Mouse (Mus musculus) limb, embryonic 12.5 days (tissue): ENCODE data around the gene Zc3hav1. TPM values are rescaled to one million over a fixed set of nuclear protein-coding genes. Genes with fewer than 3 reads are reported as not detected.

Experiments used
- ATAC-seq: fragments of 200-750 bp; cut with Nextera tagmentation; 2 replicates; pipeline ENCODE4 v1.8.0; 2017; ENCODE audit warnings: low read depth, moderate TSS enrichment; ENCODE audit not compliant: insufficient number of reproducible peaks, insufficient read depth, low FRiP score, low TSS enrichment
- H3K27ac ChIP-seq: fragments of 300-500 bp; sonication (generic); 2 replicates; pipeline ENCODE4 v1.5.1; 2016; ENCODE audit warnings: mild to moderate bottlenecking, moderate library complexity
- H3K27me3 ChIP-seq: fragments of 300-500 bp; sonication (generic); 2 replicates; pipeline ENCODE4 v1.6.1; 2016; ENCODE audit warnings: mild to moderate bottlenecking, moderate library complexity
- H3K36me3 ChIP-seq: fragments of 300-500 bp; sonication (generic); 2 replicates; pipeline ENCODE4 v1.6.1; 2016; ENCODE audit warnings: mild to moderate bottlenecking, moderate library complexity
- H3K4me1 ChIP-seq: fragments of 300-500 bp; sonication (generic); replicated peaks from 2 replicates; pipeline ENCODE4 v1.6.1; 2016
- H3K4me2 ChIP-seq: fragments of 300-500 bp; sonication (generic); 2 replicates; pipeline ENCODE4 v1.6.1; 2016; ENCODE audit warnings: mild to moderate bottlenecking, moderate library complexity
- H3K4me3 ChIP-seq: fragments of 300-500 bp; sonication (generic); replicated peaks from 2 replicates; pipeline ENCODE4 v1.5.1; 2016; ENCODE audit warnings: mild to moderate bottlenecking
- H3K9ac ChIP-seq: fragments of 300-500 bp; sonication (generic); replicated peaks from 2 replicates; pipeline ENCODE4 v1.6.1; 2016; ENCODE audit warnings: mild to moderate bottlenecking, moderate library complexity
- H3K9me3 ChIP-seq: fragments of 300-500 bp; sonication (generic); 2 replicates; pipeline ENCODE4 v1.6.1; 2016; ENCODE audit warnings: mild to moderate bottlenecking, moderate library complexity
- WGBS: fragments of 180-500 bp; shearing (Covaris S2); methylation state at CpG from one replicate; pipeline ENCODE4 v1.1.7; 2016; 5-methylcytosine and 5-hydroxymethylcytosine counted together
- polyA plus RNA-seq: library from polyadenylated mRNA; unstranded; fragments of >200 nt; fragmentation: Nextera tagmentation; extraction: Ambion mirVana; gene quantifications from 2 replicates; pipeline ENCODE4 v1.2.1, GENCODE M21; 2016

Gene Zc3hav1
- polyA plus RNA-seq, result 2.1 and 2.5 TPM in 2 replicates

DNA sequence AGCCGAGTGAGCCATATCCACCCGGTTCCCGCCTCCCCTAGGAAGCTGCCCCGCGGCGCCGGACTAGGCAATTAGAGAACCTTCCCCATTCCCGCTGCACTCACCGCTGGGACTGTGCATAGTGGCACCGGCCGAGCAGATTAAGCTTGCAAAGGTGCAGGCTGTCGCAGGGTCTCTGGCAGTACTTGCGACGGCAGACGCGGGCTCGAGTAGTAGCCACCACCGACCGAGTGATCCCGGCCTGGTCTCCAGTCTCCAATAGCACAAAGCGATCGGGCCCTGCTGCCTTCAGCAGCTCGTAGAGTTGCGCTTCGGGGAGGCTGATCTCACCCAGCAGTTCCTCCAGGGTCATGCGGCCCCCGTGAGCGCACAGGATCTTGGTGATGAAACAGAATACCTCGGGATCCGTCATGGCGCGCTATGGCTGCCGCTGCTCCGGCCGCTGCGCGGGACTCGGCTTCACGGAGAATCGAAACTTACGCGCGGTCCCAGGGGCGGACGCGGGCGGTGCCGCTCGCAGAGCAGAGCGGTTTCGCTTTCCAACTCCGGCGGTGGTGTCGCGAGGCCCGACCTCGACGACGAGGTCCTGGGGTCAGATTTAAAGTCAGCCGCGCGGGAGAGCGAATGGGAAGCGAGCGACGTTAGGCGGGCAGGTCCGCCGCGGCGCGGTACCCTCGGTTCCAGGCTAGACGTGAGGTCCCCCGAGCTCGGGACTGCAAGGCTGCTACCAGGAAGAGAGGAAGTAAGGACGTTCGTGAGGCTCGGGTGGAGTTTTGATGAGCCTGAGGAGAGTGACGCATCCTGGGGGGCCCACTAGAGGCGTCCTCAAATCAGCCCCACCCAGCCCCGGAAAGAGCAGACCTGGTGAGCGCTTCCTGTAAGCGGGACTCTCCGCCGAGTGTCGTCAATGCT lies at the start of gene Zc3hav1:
Gene Zc3hav1, minus strand, starts transcription at position 793 of the 912 bp plus-strand sequence.
- peaks cover 68% of the 10 kb centered on the region for H3K27me3 ChIP-seq
- no peaks in the 10 kb centered on the region for H3K36me3 ChIP-seq
- no peaks in the 10 kb centered on the region for H3K9me3 ChIP-seq
- H3K9ac ChIP-seq, result peak within 1 kb of the TSS; percentile 56
- H3K4me2 ChIP-seq, result peak within 1 kb of the TSS; percentile 73
- H3K4me1 ChIP-seq, result 0 out of 2 replicates have a peak, but pooled peaks cover 9% of the 10 kb centered on the region
- H3K27ac ChIP-seq, result 0 out of 2 replicates have a peak within 1 kb of the TSS, but pooled peaks have one; percentile 17
- peak within 1 kb of the TSS; percentile 60 for H3K4me3 ChIP-seq
- ATAC-seq, result peak; percentile 72
- WGBS, result under 1% methylated on average over 87 of the region's 87 CpGs

DNA sequence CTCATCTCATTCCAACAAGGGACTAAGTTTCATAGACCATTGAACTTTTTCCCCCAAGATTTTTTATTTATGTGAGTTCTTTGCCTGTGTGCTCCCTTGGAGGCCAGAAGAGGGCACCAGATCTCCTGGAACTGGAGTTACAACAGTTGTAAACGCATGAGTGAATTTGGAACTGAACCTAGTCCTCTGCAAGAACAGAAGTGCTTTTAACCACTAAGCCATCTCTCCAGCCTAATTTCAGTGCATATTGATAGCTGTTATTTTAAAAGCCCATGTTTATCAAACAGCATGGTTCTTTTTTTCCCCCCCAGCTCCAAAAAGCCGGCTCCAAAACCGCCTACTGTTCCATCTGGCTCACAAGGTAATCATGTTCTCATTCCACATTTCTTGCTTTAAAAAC lies 35.3 kb upstream of the Zc3hav1 start:
- no peak overlapping the region for H3K27ac ChIP-seq
- no peaks in the 10 kb centered on the region for H3K27me3 ChIP-seq
- no peak for ATAC-seq
- H3K4me3 ChIP-seq, result no peak overlapping the region
- 79% methylated on average over 3 of the region's 3 CpGs for WGBS
- H3K4me1 ChIP-seq, result no peaks in the 10 kb centered on the region
- H3K36me3 ChIP-seq, result peaks cover 54% of the 10 kb centered on the region
- no peaks in the 10 kb centered on the region for H3K9me3 ChIP-seq
- H3K9ac ChIP-seq, result no peak overlapping the region
- H3K4me2 ChIP-seq, result no peak overlapping the region

DNA sequence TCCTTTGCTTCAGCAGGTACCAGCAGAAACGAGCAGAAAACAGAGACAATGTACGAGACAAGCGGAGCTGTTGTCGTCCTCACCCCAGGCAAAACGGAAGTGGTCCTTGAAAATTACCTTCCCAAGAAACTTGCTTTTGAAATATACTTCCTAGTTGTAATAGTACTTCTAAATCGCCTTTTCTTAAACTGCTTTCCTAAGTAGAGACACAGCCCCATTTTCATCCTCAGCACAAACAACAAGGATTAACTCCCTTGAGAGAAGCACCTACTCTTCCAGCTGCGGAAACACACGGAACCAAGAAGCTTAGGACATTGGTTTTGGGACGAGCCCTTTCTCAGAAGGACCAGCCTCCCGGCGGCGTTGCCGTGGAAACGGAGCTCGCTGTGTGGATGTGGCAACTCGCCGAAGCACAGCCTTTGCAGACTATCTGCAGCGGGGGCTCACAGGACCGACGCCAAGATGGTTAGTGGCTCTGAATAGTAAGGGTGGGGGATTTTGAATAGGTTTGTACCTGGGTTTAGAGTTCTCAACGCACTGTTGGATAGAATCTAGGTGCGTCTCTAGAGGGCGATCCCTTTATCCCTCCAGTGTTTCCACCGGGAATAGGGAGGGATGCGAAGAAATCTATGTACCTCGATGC lies 26.8 kb upstream of the Zc3hav1 start, which contains the start of gene Ttc26:
Gene Ttc26, plus strand, starts transcription at position 341 of the 643 bp plus-strand sequence.
- Histone ChIP-seq H3K27me3 (no peaks in the 10 kb centered on the region), H3K27ac (no peak within 1 kb of the TSS)
- under 1% methylated on average over 26 of the region's 26 CpGs for WGBS

DNA sequence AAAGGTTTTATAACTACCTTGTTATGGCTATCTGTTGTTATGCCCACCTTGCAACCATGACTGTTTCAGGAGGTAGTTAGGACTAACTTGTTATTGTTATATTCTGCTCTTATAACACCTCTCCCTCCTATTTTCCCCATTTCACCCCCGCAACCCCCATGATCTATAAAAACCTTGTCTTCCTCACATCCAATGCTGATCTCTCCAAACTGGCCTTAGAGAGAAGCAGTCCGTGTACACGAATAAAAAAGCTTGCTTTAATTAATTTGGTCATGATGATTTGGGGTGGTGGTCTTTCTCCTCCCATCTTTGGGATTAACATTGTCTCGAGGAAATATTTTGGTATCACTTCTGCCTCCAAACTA lies 26.3 kb upstream of the Zc3hav1 start:
- H3K4me2 ChIP-seq, result peak overlapping the region; percentile 67
- H3K4me1 ChIP-seq, result 0 out of 2 replicates have a peak, but pooled peaks cover 4% of the 10 kb centered on the region
- H3K27ac ChIP-seq, result no peak overlapping the region
- H3K4me3 ChIP-seq, result peak overlapping the region; percentile 62
- WGBS, result under 1% methylated on average over 4 of the region's 4 CpGs
- H3K27me3 ChIP-seq, result no peaks in the 10 kb centered on the region
- no peaks in the 10 kb centered on the region for H3K9me3 ChIP-seq
- H3K36me3 ChIP-seq, result peaks cover 4% of the 10 kb centered on the region
- ATAC-seq, result no peak
- peak overlapping the region; percentile 56 for H3K9ac ChIP-seq

More for the DNA sequence above, 26.8 kb upstream of the Zc3hav1 start, which contains the start of gene Ttc26:
- Histone ChIP-seq H3K9me3 (no peaks in the 10 kb centered on the region), H3K4me3 (peak within 1 kb of the TSS; percentile 62), H3K36me3 (peaks cover 8% of the 10 kb centered on the region), H3K9ac (peak within 1 kb of the TSS; percentile 56), H3K4me2 (peak within 1 kb of the TSS; percentile 67), H3K4me1 (0 out of 2 replicates have a peak, but pooled peaks cover 4% of the 10 kb centered on the region)
- ATAC-seq, result peak; percentile 68; the same call in 1 of the 2 replicates

DNA sequence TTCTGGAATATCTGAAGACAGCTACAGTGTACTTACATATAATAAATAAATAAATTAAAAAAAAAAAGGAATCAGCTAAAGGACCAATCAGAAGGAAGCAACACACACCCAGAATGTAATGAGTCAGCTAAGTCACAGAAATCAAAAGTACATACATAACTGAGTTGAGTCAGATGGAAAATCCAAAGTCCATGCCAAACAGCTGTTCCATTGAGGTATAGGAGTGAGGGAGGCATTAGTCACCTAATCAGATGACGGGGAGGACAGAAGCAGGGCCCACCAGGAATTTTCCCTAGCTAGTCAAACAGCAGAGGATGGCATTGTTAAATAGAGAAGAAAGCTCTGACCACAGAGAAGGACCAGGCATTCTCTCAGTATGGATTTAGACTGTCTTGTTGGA lies 19.9 kb upstream of the Zc3hav1 start:
- Histone ChIP-seq H3K4me2 (no peak overlapping the region), H3K4me1 (no peaks in the 10 kb centered on the region), H3K27me3 (no peaks in the 10 kb centered on the region), H3K9me3 (peaks cover 15% of the 10 kb centered on the region; the same call in 1 of the 2 replicates), H3K27ac (no peak overlapping the region), H3K36me3 (no peaks in the 10 kb centered on the region), H3K4me3 (no peak overlapping the region), H3K9ac (no peak overlapping the region)
- ATAC-seq, result no peak
- 88% methylated on average over 1 of the region's 1 CpGs for WGBS

DNA sequence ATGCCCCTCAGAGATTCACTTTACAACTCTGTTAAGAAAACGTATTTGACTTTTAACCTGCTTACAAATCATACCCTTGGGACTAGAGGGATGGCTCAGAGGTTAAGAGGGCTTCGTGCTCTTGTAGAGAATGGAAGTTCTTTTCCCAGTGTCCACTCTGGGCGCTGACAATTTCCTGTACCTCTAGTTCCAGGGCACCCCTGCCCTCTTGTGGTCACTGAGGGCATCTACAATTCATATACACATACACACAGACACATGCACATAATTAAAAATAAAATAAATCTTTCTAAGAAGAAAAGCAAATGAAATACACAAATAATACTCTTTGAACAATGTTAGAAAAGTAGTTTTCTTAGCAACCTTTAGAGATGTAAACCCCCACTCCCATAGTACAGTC lies 15.5 kb upstream of the Zc3hav1 start:
- Histone ChIP-seq H3K9ac (no peak overlapping the region), H3K27me3 (no peaks in the 10 kb centered on the region), H3K27ac (no peak overlapping the region), H3K4me1 (no peaks in the 10 kb centered on the region), H3K4me2 (no peak overlapping the region), H3K4me3 (no peak overlapping the region), H3K9me3 (peaks cover 15% of the 10 kb centered on the region; the same call in 1 of the 2 replicates), H3K36me3 (no peaks in the 10 kb centered on the region)
- WGBS, result 80% methylated on average over 3 of the region's 3 CpGs
- no peak for ATAC-seq

DNA sequence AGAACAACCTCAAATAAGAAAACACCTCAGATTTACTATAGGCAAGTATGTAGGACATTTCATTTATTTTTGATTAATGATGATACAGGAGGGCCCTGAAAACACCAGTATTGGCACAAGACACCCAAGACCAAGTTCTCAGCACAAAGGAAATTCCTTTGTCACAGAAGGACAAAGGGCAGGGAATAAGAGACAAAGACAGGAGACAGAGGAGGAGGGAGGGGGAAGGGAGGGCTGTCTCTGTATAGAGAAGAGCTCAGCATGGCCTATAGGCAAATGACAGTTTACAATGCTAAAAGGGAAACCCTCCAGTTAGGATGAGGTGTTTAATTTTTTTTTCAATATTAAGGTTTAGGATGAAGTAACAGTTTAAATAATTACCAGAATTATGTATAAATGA lies 9.7 kb upstream of the Zc3hav1 start:
- H3K9ac ChIP-seq, result no peak overlapping the region
- no peaks in the 10 kb centered on the region for H3K27me3 ChIP-seq
- H3K9me3 ChIP-seq, result no peaks in the 10 kb centered on the region
- ATAC-seq, result no peak
- H3K4me2 ChIP-seq, result no peak overlapping the region
- no peaks in the 10 kb centered on the region for H3K36me3 ChIP-seq
- H3K4me1 ChIP-seq, result no peaks in the 10 kb centered on the region
- H3K27ac ChIP-seq, result no peak overlapping the region
- H3K4me3 ChIP-seq, result no peak overlapping the region

DNA sequence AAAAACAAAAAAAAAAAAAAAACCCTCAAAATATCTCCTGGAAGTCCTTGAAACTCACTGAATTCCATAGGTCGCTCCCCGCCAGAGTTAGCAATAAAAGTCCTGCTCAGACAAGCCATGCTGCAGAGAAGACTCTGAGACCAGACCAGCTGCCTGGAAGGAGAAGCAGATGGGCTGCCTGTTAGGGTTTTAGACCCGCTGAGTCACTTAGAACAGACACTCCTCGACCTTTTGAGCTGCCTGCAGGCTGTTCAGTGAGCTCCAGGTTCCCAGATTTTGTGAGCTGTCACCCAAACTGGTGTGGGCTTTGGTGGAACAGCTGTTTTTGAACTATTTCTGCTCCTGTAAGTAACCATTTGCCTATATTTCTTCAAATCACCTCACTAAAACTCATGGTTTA lies 9.0 kb upstream of the Zc3hav1 start:
- ATAC-seq, result no peak
- 41% methylated on average over 4 of the region's 4 CpGs for WGBS
- H3K4me3 ChIP-seq, result no peak overlapping the region
- no peak overlapping the region for H3K9ac ChIP-seq
- no peak overlapping the region for H3K4me2 ChIP-seq
- H3K27me3 ChIP-seq, result no peaks in the 10 kb centered on the region
- H3K36me3 ChIP-seq, result no peaks in the 10 kb centered on the region
- H3K9me3 ChIP-seq, result no peaks in the 10 kb centered on the region
- no peaks in the 10 kb centered on the region for H3K4me1 ChIP-seq
- H3K27ac ChIP-seq, result no peak overlapping the region

DNA sequence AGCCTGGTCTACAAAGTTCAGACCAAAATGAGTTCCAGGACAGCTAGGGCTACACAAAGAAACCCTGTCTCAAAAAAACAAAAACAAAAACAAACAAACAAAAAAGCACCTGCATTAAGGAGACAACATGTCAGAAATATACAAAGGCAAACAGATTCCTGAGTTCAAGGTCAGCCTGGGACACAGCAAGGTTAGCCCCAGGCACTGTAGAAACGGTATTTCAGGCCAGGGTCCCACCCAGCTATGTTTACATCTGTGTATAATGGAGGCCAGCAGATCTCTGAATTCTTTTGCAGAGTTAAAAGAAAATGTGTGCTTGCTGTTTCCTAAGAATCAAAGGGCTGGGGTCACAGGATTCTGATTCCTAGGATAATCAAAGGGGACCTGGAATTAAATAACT lies 7.5 kb upstream of the Zc3hav1 start:
- Histone ChIP-seq H3K27ac (no peak overlapping the region), H3K4me3 (no peak overlapping the region), H3K4me1 (no peaks in the 10 kb centered on the region), H3K9ac (no peak overlapping the region), H3K27me3 (peaks cover 7% of the 10 kb centered on the region), H3K36me3 (no peaks in the 10 kb centered on the region), H3K4me2 (no peak overlapping the region), H3K9me3 (no peaks in the 10 kb centered on the region)
- no peak for ATAC-seq
- WGBS, result 36% methylated on average over 1 of the region's 1 CpGs

DNA sequence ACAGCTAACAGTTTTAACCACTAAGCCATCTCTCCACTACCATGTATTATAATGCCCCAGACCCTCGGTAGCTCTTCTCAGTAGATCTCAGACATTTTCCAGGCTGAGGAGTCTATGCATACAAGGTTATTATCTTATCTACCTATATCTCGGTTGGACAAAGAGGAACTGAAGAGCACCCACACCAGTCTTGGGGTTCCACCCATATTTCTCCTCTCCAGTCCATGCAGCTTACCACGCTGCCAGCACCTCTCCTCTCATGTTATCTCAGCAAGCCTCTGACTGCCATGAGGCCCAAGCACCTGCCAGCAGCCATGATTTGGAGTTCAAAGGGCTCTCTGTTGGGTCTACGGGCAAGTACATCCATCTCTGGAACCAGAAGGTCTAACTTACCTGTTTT lies 6.7 kb upstream of the Zc3hav1 start:
- peaks cover 13% of the 10 kb centered on the region for H3K27me3 ChIP-seq
- no peak overlapping the region for H3K27ac ChIP-seq
- ATAC-seq, result no peak
- 80% methylated on average over 4 of the region's 4 CpGs for WGBS
- no peaks in the 10 kb centered on the region for H3K9me3 ChIP-seq
- H3K36me3 ChIP-seq, result no peaks in the 10 kb centered on the region
- no peak overlapping the region for H3K9ac ChIP-seq
- H3K4me3 ChIP-seq, result no peak overlapping the region
- H3K4me1 ChIP-seq, result no peaks in the 10 kb centered on the region
- H3K4me2 ChIP-seq, result no peak overlapping the region

DNA sequence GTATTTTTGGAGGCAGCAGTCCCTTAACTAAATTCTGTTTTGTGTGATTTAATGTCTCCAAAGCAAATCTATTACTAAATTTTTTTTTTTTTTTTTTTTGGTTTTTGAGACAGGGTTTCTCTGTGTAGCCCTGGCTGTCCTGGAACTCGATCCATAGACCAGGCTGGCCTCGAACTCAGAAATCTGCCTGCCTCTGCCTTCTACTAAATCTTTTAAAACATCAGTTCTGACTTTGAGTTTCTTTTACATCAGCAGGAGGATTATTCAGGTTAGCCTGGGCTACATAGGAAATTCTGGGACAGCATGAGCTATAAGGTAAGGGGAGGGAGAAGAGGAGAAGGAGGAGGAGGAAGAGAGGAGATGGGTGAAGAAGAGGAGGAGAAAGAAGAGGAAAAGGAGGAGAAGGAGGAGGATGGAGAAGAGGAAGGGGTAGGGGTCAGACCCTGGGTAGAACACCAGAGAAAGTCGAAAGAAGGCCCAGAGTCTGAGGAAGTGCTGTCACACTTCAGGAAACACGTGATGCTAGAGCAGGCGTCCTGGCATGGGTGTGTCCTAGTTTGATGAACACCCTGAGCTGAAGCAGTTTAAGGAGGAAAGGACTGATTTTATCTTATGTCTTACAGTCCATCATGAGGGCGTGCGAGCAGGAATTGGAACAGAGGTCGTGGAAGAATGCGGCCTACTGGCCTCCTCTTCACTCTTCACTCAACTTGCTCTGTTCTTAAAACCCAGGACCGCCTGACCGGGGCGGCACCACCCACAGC lies 5.5 kb upstream of the Zc3hav1 start:
- ATAC-seq, result no peak
- Histone ChIP-seq H3K4me2 (no peak overlapping the region), H3K27ac (no peak overlapping the region), H3K9ac (no peak overlapping the region), H3K27me3 (peaks cover 25% of the 10 kb centered on the region), H3K4me1 (no peaks in the 10 kb centered on the region), H3K36me3 (no peaks in the 10 kb centered on the region), H3K9me3 (no peaks in the 10 kb centered on the region), H3K4me3 (no peak overlapping the region)
- 85% methylated on average over 12 of the region's 12 CpGs for WGBS
